Mouse (Mus musculus): ENCODE results near the gene Ybx2.

The Ybx2 gene

DNA sequence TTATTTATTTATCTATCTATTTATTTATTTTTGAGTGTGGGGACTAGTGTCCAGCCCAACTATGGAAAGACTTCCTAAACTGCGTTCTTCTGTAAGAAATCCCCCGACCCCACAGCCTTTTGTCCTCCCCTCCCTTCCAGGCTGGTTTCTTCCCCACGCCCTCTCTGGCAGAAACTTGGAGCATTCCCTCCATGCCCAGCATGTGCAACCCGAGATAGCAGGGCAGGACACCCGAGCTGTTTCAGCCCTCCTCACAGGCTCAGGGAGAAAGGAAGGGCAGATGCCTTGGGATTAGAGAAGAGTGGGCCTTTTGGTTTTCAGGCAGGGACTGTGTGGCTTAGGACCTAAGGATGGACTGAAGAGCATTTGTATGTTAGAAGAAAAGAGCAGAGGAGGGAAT is 47.3 kb downstream of the Ybx2 start:
- no peak for ATAC-seq (ENCODE audit: insufficient number of reproducible peaks, low FRiP score, low TSS enrichment)

DNA sequence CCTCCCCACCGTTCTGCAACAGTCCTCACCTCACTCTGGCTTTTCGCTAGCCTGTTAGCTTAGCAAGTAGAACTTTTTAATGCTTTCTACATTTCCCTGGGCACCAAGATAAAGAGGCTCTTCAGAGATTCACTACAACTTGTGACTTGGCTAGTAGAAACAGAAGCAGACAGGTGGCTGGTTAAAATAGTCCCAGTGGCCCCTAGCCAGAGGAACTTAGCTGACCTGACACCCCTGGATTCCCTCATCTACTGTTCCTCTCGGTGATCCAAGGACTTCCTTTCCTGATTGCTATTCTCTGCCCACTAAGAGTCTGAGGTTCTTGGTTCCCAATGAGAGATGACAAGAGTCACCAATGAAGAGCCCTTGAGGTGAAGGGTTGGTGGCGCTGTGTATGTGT is 47.8 kb downstream of the Ybx2 start:
- ATAC-seq (ENCODE audit: insufficient number of reproducible peaks, low FRiP score, low TSS enrichment): no peak

DNA sequence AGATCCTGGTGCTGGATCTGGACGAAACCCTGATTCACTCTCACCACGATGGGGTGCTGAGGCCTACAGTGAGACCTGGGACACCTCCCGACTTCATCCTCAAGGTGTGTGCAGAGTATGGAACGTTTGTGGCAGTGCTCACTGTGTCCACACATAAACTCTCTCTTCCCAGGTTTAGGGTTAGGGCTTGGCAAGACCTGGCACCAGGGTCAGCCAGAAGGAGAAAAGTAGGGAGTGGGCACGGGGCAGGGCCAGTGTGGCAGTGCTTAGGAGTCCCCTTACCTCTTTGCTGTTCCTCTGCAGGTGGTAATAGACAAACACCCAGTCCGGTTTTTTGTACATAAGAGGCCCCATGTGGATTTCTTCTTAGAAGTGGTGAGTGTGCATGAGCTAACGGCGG is 48.8 kb downstream of the Ybx2 start:
- no peak for ATAC-seq (ENCODE audit: insufficient number of reproducible peaks, low FRiP score, low TSS enrichment)

DNA sequence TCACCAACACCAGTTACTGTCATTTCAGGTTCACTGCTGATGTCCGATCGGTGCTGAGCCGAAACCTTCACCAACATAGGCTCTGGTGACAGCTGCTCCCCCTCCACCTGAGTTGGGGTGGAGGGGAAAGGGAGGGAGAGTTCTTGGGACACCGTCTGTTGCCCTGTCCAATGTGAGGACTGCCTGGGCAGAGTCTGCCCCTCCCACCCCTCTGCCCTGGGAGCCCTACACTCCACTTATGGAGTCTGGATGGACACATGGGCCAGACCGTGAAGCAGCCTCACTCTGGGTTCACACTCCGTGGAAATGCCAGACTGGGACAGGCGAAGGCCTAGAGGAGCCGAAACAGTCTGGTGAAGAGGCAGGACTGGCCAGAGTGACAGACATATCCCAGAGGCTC is 54.4 kb downstream of the Ybx2 start:
- no peak for ATAC-seq (ENCODE audit: insufficient number of reproducible peaks, low FRiP score, low TSS enrichment)
